Mouse (Mus musculus) heart, adult 2 months (tissue): ENCODE results near the gene Cd82. TPM values are rescaled to one million over a fixed set of nuclear protein-coding genes. Genes with fewer than 3 reads are reported as not detected.

Experiments used
- DNase-seq, 2 experiments: peaks; one replicate each; pipeline ENCODE4 v3.0.0; 2021
- H3K27ac ChIP-seq: fragments of 200-600 bp; 2 replicates; pipeline ENCODE4 v1.8.1; 2022
- H3K27me3 ChIP-seq: fragments of 200-500 bp; 2 replicates; pipeline ENCODE4 v1.6.1; 2012; ENCODE audit warnings: mild to moderate bottlenecking, low read length, inconsistent platforms, mixed read lengths; ENCODE audit not compliant: control insufficient read depth, insufficient read depth
- H3K36me3 ChIP-seq: fragments of 200-500 bp; 2 replicates; pipeline ENCODE4 v1.6.1; 2012; ENCODE audit warnings: low read length, inconsistent platforms; ENCODE audit not compliant: control insufficient read depth, insufficient read depth
- H3K4me1 ChIP-seq: fragments of 200-500 bp; 2 replicates; pipeline ENCODE4 v1.6.1; 2011; ENCODE audit warnings: low read length; ENCODE audit not compliant: control insufficient read depth, insufficient read depth
- H3K4me3 ChIP-seq: fragments of 200-600 bp; 2 replicates; pipeline ENCODE4 v1.8.1; 2022
- H3K79me2 ChIP-seq: fragments of 200-500 bp; replicated peaks from 2 replicates; pipeline ENCODE4 v1.6.1; 2012; ENCODE audit warnings: mild to moderate bottlenecking, inconsistent platforms, low read length, moderate library complexity, mixed read lengths; ENCODE audit not compliant: control insufficient read depth, insufficient read depth
- H3K9ac ChIP-seq: fragments of 200-500 bp; 2 replicates; pipeline ENCODE4 v1.6.1; 2012; ENCODE audit warnings: low read depth, mild to moderate bottlenecking, control low read depth, inconsistent platforms, low read length, mixed read lengths
- CTCF ChIP-seq: fragments of 200-600 bp; IDR thresholded peaks from 2 replicates; pipeline ENCODE4 v1.8.1; 2022; ENCODE audit warnings: antibody characterized with exemption, mild to moderate bottlenecking, moderate library complexity
- EP300 ChIP-seq: fragments of 200-500 bp; IDR thresholded peaks from 2 replicates; pipeline ENCODE4 v1.6.1; 2011; ENCODE audit warnings: low read depth, low read length, control low read depth; ENCODE audit not compliant: insufficient read depth
- POLR2A ChIP-seq: fragments of 200-500 bp; IDR thresholded peaks from 2 replicates; pipeline ENCODE4 v1.6.1; 2011; ENCODE audit warnings: mild to moderate bottlenecking, low read depth, low read length, control low read depth; ENCODE audit not compliant: insufficient read depth
- WGBS: fragments of 180-500 bp; shearing (Covaris S2); methylation state at CpG from one replicate; pipeline ENCODE4 v1.1.7; 2018; 5-methylcytosine and 5-hydroxymethylcytosine counted together
- intact Hi-C: fragments of 180-260 bp; cut with DNase I; formaldehyde crosslinking; loops from one replicate; pipeline ENCODE4 v1.15.1; 2025
- polyA plus RNA-seq: library from polyadenylated mRNA; depleted of rRNA; stranded (reverse); fragments of >200 nt; gene quantifications from 2 replicates; pipeline ENCODE4 v1.2.3, GENCODE M21; 2012
- total RNA-seq, 2 experiments: library from RNA; stranded (reverse); gene quantifications; 2 replicates each; pipeline ENCODE4 v1.2.3; 2021

Cd82 gene
- total and polyA plus RNA-seq, 3 experiments: 15.2 to 31.6 (median 18.7) TPM

DNA sequence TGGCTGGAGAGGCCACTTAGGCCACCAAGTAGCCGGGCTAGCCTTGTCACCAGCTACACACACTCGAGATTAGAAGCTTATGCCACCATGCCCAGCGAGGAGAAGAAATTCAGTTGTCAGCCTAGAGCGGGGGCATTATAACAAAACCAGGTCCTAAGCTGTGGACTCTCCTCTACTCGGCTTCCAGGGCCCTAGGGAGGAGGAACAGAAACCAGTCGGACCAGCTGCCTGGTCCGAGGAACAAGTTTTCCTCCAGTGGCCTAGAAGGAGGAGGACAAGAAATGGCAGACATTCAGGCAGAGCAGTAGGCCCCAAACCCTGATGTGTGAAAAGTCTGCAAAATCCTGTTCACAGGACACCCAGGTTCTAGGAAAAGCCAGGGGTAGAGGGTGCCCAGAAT lies 12.2 kb downstream of the Cd82 start:
- 84% methylated on average over 7 of the region's 7 CpGs for WGBS
- Histone ChIP-seq H3K27me3 (no peaks in the 10 kb centered on the region), H3K36me3 (no peaks in the 10 kb centered on the region), H3K4me1 (peaks cover 9% of the 10 kb centered on the region), H3K4me3 (no peak overlapping the region), H3K9ac (no peak overlapping the region), H3K27ac (no peak overlapping the region), H3K79me2 (0 out of 2 replicates have a peak, but pooled peaks cover 1% of the 10 kb centered on the region)
- intact Hi-C loops: no loop called here
- TF ChIP-seq CTCF: no peak
- no peak for TF ChIP-seq EP300
- no peak for TF ChIP-seq POLR2A
- DNase-seq: no peak

DNA sequence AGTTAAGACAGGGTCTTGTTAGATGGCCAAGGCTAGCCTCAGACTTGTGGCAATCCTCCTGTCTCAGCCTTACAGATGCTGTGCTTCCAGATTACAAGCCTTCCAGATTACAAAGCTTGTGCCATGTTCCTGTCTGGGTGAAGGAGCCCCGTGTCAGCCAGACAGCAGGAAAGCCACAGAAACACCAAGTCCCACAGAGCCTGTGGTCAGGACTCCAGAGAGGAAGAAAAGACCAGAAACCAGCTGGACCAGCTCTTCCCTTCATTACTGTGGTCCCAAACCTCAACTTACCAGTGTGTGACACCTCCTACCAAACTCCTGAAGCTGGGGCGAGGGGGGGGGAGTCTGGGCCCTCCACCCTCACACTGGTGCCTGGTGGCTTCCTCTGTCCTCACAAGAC lies 13.3 kb downstream of the Cd82 start:
- H3K27me3 ChIP-seq: no peaks in the 10 kb centered on the region
- no peak overlapping the region for H3K27ac ChIP-seq
- TF ChIP-seq CTCF (no peak), EP300 (no peak), POLR2A (no peak)
- H3K36me3 ChIP-seq: no peaks in the 10 kb centered on the region
- H3K4me1 ChIP-seq: peaks cover 4% of the 10 kb centered on the region; the same call in 1 of the 2 replicates
- intact Hi-C loops: no loop called here
- H3K79me2 ChIP-seq: 0 out of 2 replicates have a peak, but pooled peaks cover 1% of the 10 kb centered on the region
- WGBS: 83% methylated on average over 2 of the region's 2 CpGs
- no peak for DNase-seq
- H3K4me3 ChIP-seq: no peak overlapping the region
- no peak overlapping the region for H3K9ac ChIP-seq

DNA sequence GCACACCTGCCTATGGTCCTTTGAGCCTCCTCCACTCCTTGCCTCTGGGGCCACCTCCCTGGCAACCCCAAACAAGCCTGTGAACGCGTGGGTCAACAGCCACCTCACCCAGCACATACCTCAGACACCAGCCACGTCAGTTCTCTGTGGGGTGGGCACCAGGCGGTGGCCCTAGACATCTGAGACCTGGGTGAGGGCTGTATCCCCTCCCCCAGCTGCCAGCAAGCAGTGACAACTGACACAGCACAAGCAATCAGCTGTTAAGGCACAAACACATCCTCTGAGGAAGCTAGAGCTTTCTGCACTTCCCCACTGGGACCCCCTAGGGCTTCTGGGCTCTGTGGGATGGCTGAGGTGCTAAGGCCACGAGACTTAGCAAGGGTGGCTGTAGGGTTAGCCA lies 14.2 kb downstream of the Cd82 start:
- no peak for TF ChIP-seq CTCF
- TF ChIP-seq POLR2A: no peak
- TF ChIP-seq EP300: no peak
- 0 out of 2 replicates have a peak, but pooled peaks cover 1% of the 10 kb centered on the region for H3K79me2 ChIP-seq
- H3K27ac ChIP-seq: no peak overlapping the region
- H3K36me3 ChIP-seq: no peaks in the 10 kb centered on the region
- no peaks in the 10 kb centered on the region for H3K27me3 ChIP-seq
- no peak overlapping the region for H3K9ac ChIP-seq
- intact Hi-C loops: no loop called here
- H3K4me3 ChIP-seq: no peak overlapping the region
- DNase-seq: no peak
- peaks cover 1% of the 10 kb centered on the region; the same call in 1 of the 2 replicates for H3K4me1 ChIP-seq
- 92% methylated on average over 5 of the region's 5 CpGs for WGBS

DNA sequence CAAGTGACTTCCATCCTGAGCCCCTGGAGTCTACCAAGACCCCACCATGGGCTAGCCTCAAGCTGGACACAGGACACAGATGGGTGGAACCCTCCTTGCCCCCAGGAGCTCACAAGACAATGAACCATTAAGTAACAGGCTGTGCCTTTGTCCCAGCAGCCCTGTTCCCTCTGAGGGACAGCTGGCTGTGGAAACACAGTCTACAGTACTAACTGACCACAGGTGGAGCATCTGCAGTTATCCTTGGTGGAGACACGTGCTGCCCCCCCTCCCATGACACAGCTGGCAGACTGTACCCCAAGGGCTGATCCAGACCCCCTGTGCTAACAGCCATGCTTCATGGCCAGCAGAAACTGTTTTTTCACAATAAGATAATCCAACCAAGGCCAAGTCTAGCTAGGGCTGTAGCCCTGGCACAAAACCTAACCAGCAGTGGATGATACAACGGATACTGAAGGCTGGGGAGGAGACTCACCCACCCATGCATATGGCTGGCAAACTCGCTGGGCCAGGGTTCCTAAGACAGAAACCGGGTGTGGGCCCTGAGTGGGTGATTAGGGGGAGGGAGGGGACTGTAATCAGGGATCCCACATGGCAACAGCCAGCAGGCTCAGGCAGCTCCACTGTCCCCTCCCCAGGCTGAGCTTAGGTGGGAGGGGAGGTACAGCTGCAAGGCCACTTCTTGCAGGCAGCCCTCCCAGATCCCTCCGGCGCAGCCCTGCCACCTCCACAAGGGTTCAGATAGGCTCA lies 15.3 kb downstream of the Cd82 start:
- H3K4me1 ChIP-seq: peaks cover 1% of the 10 kb centered on the region; the same call in 1 of the 2 replicates
- no peaks in the 10 kb centered on the region for H3K27me3 ChIP-seq
- no peak overlapping the region for H3K4me3 ChIP-seq
- H3K79me2 ChIP-seq: 0 out of 2 replicates have a peak, but pooled peaks cover 1% of the 10 kb centered on the region
- no peak overlapping the region for H3K9ac ChIP-seq
- H3K27ac ChIP-seq: no peak overlapping the region
- intact Hi-C loops: no loop called here
- TF ChIP-seq POLR2A: no peak
- TF ChIP-seq EP300: no peak
- no peak for TF ChIP-seq CTCF
- DNase-seq: no peak
- no peaks in the 10 kb centered on the region for H3K36me3 ChIP-seq
- WGBS: 84% methylated on average over 6 of the region's 6 CpGs

DNA sequence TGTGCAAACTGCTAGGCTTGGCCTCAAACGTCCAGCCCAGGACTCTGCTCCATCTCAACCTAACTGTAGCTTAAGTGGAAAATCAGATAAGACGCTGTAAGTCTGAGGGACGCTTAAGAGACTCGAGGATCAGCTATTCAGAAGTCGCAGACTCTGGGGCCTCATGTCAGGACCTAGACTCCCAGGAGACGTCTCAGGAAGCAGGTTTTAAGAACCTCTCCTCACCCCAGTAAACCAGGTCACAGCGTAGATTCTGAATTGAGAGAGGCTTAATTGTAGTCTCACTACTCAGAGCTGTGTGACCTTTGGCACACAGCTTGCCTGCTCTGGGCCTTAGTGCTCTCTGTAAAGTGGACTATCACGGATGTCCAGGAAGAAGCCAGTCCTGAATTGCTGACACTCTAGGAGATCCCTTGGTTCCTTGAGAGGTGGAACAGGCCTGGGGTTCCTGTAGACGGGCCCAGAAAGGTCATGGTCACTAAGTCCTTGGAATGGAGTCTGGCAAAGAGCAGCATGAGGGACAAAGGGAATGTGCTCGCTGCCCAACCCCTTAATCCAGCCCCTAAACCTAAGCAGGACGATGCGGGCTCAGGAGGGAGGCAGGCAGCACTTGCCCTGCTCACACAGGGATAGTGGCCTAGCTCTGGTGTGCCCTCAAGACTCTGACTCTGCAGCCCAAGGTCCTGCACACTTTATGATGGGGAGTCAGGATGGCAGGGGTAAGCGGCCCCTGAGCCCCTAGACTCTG lies 16.2 kb downstream of the Cd82 start:
- Histone ChIP-seq H3K79me2 (0 out of 2 replicates have a peak, but pooled peaks cover 1% of the 10 kb centered on the region), H3K4me3 (no peak overlapping the region), H3K27me3 (no peaks in the 10 kb centered on the region), H3K27ac (no peak overlapping the region), H3K4me1 (no peaks in the 10 kb centered on the region), H3K9ac (no peak overlapping the region), H3K36me3 (no peaks in the 10 kb centered on the region)
- no peak for DNase-seq
- intact Hi-C loops: no loop called here
- TF ChIP-seq POLR2A (no peak), CTCF (no peak), EP300 (no peak)
- 80% methylated on average over 13 of the region's 13 CpGs for WGBS

DNA sequence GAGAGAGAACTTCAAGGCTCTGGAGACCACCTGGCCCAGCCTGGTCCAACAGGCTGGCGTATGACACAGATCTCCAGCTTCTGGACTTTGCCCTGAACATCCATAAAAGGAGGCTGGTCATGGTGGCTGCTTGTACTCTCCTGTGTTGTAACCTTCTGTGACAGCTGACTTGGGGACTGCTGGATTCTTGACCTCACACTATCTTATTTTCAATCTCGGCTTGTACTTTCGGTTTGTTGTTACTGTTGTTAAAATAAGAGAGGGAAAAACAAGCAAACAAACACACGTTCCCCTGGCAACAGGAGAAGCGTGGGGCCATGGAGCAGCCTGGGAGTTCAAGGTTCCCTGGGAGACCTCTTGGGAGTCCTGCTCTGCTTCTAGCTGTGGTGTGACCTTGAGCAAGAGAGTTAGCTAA lies 17.7 kb downstream of the Cd82 start:
- Histone ChIP-seq H3K4me3 (no peak overlapping the region), H3K9ac (no peak overlapping the region), H3K27ac (no peak overlapping the region), H3K36me3 (no peaks in the 10 kb centered on the region), H3K4me1 (no peaks in the 10 kb centered on the region), H3K27me3 (no peaks in the 10 kb centered on the region), H3K79me2 (no peaks in the 10 kb centered on the region)
- WGBS: 80% methylated on average over 5 of the region's 5 CpGs
- no peak for DNase-seq
- intact Hi-C loops: no loop called here
- TF ChIP-seq CTCF (no peak), POLR2A (no peak), EP300 (no peak)
